Mouse (Mus musculus) adrenal gland, postnatal 0 days (tissue): ENCODE measurements around the gene Map4k2. TPM values are rescaled to one million over a fixed set of nuclear protein-coding genes. Genes with fewer than 3 reads are reported as not detected.

Experiments
- microRNA-seq: library from miRNA; unstranded; fragments of <30 nt; microRNA quantifications from one replicate; pipeline ENCODE4, GENCODE M21; 2016; ENCODE audit warnings: borderline replicate concordance; ENCODE audit not compliant: insufficient number of aligned reads
- polyA plus RNA-seq: library from polyadenylated mRNA; unstranded; fragments of >200 nt; fragmentation: Nextera tagmentation; extraction: Ambion mirVana; gene quantifications from 2 replicates; pipeline ENCODE4 v1.2.1, GENCODE M21; 2015

Gene Map4k2
- 9.9 and 12.8 TPM in 2 replicates for polyA plus RNA-seq

DNA sequence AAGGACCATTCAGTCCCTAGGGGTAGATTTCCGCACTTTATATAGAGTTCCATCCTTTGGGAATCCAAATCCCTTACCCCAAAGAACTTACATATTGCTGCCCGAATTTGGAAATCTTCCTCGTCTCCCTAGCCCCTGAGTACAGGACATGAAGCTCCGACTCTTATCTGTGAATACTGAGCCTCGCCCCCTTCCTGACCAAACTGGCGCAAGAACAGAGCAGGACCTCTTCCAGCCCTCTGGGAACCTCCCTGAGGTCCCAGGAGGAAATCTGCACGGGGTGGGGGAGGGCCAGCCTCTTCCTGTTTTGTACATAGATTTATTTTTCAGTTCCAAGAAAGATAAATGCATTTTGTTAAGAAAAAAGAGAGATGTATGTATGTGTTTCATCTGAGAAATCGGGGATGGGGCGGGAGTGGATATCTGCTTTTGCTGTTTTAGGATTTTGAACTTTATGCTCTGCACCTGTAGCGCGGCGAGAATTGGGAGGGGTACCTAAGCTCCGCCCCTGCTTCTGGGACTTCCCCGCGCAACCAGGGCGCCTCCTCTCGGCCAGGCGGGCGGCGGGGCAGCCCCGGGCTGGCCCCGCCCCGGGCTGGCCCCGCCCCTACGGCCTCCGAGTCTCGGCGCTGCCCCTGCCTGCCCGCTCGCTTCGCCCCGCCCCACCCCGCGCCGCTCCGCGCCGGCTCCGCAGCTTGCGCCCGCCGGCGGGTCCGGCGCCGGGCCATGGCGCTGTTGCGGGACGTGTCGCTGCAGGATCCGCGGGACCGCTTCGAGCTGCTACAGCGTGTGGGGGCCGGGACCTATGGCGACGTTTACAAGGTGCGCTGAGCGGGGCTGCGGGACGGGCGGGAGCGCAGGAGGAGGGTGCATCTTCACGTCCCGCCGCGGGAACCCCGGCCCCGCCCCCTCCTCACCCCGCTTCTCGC lies at the start of gene Map4k2:
TSS of gene Map4k2 (plus strand) at position 612 of the 929 bp plus-strand sequence.

DNA sequence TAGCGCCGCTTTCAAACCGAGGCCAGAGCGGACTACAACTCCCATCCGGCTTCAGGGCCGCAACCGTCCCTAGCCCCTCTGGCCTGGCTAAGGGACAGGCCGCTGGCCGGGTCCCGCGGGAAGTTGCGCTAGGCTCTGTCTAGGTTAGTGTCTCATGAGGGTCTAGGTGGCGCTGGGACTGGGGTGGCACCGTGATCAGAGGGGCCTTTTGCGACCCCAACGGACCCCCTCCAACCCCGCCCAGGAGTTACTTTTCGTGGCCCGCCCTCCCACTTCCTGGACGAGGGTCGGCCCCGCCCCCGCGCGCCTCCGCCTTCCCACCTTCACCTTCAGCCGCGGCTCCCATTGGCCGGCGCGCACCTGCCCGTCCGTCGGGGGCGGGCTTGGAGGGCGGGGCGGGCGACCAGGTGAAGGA lies 34.8 kb upstream of the Map4k2 start, which contains the start of gene Cdc42bpg:
TSS of gene Cdc42bpg (plus strand) at position 320 of the 415 bp plus-strand sequence.

DNA sequence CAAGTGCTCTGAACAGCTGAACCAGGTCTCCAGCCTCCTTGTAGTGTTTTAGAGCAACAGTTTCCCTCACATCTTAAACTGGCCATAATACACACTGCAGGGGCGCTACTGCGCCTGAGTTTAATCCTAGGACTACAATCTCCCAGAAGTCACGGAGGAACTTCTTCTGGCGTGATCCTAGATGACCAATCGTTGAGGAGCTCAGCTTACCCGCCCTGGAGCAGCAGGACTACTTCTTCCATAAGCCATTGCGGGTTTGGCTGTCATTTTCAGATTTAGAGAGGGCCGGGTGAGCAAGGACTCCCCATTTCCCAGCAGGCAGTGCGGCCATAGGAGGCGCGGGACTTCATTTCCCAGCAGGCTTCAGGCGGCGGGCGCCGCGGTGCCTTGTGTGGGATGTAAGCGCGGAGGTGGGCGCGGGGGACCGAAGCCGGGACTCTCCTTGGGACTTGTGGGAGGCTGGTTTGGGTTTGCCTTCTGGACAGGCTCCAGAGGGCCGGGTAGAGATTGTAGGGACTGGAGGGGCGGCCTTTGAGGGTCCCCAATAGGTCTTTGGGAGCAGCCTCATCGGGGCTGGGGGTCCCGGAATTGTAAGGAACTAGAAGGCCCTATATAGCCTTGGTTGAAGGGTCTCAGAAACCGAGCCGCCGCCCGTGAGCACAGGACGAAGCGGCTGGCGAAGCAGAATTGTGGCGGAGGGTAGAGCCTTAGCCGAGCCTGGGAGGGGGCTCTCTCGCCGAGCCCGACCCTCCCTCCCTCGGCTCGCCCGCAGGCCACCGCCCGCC lies 6.1 kb upstream of the Map4k2 start, which contains the start of gene Men1:
TSS of gene Men1 (plus strand) at position 307 of the 785 bp plus-strand sequence.

DNA sequence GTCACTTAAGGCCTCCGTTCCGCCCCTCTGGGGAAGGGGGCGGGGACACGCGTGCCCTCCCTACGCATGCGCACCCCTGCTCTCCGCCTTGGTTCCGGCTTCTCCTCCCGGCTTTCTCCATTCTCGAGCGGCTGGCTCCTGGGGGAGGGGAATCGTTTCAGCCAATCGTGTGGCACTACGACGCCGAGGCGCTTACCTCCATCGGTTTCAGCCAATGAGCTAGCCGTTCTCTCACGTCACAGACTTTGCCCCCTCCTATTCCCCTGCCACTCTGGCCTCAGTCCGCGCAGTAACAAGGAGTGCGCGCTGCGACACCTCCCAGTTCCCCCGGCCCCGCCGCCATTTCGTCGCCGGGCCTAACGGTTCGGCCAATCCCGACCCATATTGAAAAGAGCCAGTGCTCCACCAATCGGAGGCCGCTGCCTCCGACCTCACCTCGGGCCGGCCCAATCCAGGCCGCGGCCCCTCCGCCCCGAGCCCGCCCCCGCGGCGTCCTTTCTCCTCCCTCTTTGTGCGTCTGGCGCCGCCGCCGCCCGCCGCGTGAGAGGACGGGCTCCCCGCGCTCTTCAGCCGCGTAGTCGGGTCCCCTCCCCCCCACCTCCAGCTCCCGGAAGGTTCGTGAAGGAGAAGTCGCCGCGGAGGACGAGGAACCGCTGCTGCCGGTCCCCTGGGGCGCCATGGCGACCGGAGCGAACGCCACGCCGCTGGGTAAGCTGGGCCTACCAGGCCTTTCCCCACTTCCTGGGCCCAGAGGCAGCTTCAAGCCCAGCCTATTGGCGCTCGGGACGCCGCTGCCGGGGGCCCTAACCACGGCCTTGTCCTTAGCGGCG lies 22.7 kb downstream of the Map4k2 start, which contains the start of gene Sf1:
TSS of gene Sf1 (plus strand) at position 280 of the 830 bp plus-strand sequence.

DNA sequence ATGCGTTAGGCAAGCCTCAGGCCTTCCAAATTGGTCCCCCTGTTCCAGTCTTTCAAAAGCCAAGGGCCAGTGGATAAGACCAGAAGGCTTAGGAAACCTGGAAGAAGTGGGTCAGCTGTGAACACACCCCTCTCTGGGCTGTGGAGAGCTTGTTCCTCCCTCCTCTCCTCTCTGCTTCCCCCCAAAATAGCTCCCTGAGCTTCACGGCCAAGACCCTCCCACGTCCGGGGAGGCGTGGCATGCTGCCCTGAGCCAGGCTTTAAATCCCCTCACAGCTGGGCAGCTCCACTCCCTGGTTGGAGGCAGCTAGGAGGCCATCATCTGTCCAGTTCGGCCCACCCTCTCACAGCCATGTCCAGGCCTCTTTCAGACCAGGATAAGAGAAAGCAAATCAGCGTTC lies 43.2 kb downstream of the Map4k2 start, which contains the start of gene Pygm:
TSS of gene Pygm (plus strand) at position 272 of the 400 bp plus-strand sequence.

DNA sequence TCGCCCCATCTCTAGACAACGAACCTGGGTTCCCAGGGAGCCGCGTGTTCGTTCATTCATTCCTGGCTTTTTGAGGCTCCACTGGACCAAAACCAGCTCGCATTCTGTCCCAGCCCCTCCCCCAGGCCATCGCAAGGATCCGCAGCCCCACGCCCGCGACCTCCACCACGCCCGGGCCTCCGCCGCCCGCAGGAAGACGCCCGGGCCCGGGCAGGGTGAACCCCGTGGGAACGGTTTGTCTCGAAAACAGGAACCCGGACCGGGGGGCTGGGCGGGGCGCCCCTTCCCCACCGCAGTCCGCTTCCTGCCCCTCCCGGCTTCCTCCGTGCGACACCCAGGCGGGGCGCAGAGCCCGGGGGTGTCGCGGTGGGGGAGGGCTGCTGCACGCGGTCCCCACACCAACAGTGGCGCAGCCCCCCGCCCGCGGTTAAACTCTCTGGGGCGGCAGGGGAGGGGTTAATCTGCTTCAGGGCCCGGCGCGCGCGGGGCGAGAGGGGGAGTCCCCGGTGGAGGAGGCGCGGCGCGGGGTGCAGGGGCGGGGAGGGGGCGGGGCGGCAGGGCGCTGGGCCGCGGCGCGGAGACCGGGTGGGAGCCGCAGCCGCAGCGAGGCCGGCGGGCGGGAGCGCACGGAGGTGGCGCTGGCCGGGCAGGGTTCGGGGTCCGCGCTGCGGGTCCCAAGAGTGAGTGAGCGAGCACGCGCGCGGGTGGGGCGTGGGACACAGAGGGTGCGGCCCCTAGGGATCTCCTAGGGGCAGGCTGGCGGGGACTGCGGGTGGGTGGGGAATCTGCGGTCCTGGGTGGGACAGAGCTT lies 58.6 kb downstream of the Map4k2 start, which contains the start of gene Rasgrp2:
TSS of gene Rasgrp2 (plus strand) at position 56 of the 811 bp plus-strand sequence.

Small RNA genes within 50 kb of the gene (microRNA-seq; reads per million reads assigned to microRNA genes)
- not detected for gene Mir6989

Other genes starting within 250 kb of the Map4k2 start
- gene AC131692.1, start 246.7 kb upstream of the Map4k2 start, polyA plus RNA-seq: 0.41 TPM in 1 of 2 replicates, not detected in the other
- gene Naaladl1, start 235.4 kb upstream of the Map4k2 start, polyA plus RNA-seq: 0.28 and 0.61 TPM in 2 replicates
- 28.5 and 29.2 TPM in 2 replicates for gene Sac3d1, start 222.5 kb upstream of the Map4k2 start, polyA plus RNA-seq
- 21.4 and 22.6 TPM in 2 replicates for gene Snx15, start 212.8 kb upstream of the Map4k2 start, polyA plus RNA-seq
- 0.47 and 0.60 TPM in 2 replicates for gene Batf2, start 200.2 kb upstream of the Map4k2 start, polyA plus RNA-seq
- 101 and 106 TPM in 2 replicates for gene Arl2, start 199.6 kb upstream of the Map4k2 start, polyA plus RNA-seq
- gene Majin, start 156.7 kb upstream of the Map4k2 start, polyA plus RNA-seq: 0.46 and 0.73 TPM in 2 replicates
- 148 and 158 TPM in 2 replicates for gene Gpha2, start 114.8 kb upstream of the Map4k2 start, polyA plus RNA-seq
- 41.5 and 44.1 TPM in 2 replicates for gene Ppp2r5b, start 105.3 kb upstream of the Map4k2 start, polyA plus RNA-seq
- 5.9 and 10.4 TPM in 2 replicates for gene Atg2a, start 99.5 kb upstream of the Map4k2 start, polyA plus RNA-seq
- 54.1 and 63.1 TPM in 2 replicates for gene Ehd1, start 64.4 kb upstream of the Map4k2 start, polyA plus RNA-seq
- gene Cdc42bpg, start 34.7 kb upstream of the Map4k2 start, polyA plus RNA-seq: 0.41 and 0.68 TPM in 2 replicates
- gene Men1, start 6.2 kb upstream of the Map4k2 start, polyA plus RNA-seq: 30.4 and 42.3 TPM in 2 replicates
- gene Sf1, start 22.6 kb downstream of the Map4k2 start, polyA plus RNA-seq: 57.7 and 73.4 TPM in 2 replicates
- 31.1 and 68.3 TPM in 2 replicates for gene Pygm, start 43.3 kb downstream of the Map4k2 start, polyA plus RNA-seq
- 51.9 and 104 TPM in 2 replicates for gene Rasgrp2, start 58.2 kb downstream of the Map4k2 start, polyA plus RNA-seq
- 5.9 and 8.9 TPM in 2 replicates for gene Nrxn2, start 77.6 kb downstream of the Map4k2 start, polyA plus RNA-seq
- 0.14 TPM in 1 of 2 replicates, not detected in the other for gene Slc22a12, start 201.9 kb downstream of the Map4k2 start, polyA plus RNA-seq